ENCODE assay signal across 9 mouse cellular contexts in the genomic region with DNA sequence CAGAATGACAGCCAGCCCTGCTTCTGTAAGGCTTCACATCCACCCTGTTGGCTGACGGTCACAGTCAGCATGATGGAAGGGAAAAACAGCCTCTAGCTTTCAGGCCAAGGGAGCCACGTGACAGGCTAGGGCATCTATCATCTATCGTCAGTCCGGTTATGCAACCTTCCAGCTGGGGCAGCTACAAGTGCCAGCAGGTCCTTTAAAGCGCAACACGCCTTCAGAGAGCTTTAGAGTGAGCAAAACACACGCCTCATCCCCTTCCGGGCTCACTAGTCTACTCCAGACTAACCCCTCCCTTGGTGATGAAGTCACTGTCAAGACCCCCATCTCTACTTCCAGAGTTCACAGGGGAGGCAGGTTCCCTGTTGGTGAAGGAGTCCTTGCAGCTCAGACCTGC. TPM values are rescaled to one million over a fixed set of nuclear protein-coding genes. Genes with fewer than 3 reads are reported as not detected.
A peak's percentile ranks its signal among the peaks of the same experiment; 100 is the strongest.
DNase-seq lines count a peak whose midpoint lies in the region; ATAC-seq lines count a peak whose summit lies in the region.
"Had no signal": no experiment of that assay in that cellular context is flagged by ENCODE, and none has a peak within 500 bp of the region (broad histone marks: within the 10 kb centered on the region; RNA-seq: fewer than 3 reads in every experiment).

No protein-coding gene starts in this region.

- H3K9ac ChIP-seq in kidney, embryonic 16.5 days (replicated peaks; ENCODE audit: low read length): no peak overlapping the region
- H3K9ac ChIP-seq in hindbrain, embryonic 16.5 days (ENCODE audit: low read depth, low read length): no peak overlapping the region

- H3K4me1 ChIP-seq in kidney, embryonic 16.5 days (ENCODE audit: insufficient read depth, low read length): no peaks in the 10 kb centered on the region; the same call in 1 of the 2 replicates
- no peaks in the 10 kb centered on the region for H3K4me1 ChIP-seq in hindbrain, embryonic 16.5 days (ENCODE audit: control insufficient read depth, insufficient read depth, low read depth, low read length)

- no peak overlapping the region for H3K27ac ChIP-seq in kidney, embryonic 16.5 days (ENCODE audit: low read length)
- H3K27ac ChIP-seq in hindbrain, embryonic 16.5 days (ENCODE audit: low read depth, low read length): no peak overlapping the region

- no peaks in the 10 kb centered on the region for H3K27me3 ChIP-seq in kidney, embryonic 16.5 days (ENCODE audit: insufficient read depth, low read length)
- H3K27me3 ChIP-seq in hindbrain, embryonic 16.5 days (replicated peaks; ENCODE audit: control insufficient read depth, insufficient read depth, low read length): no peaks in the 10 kb centered on the region

- H3K36me3 ChIP-seq in kidney, embryonic 16.5 days (ENCODE audit: insufficient read depth, low read length): peaks cover 4% of the 10 kb centered on the region; the same call in 1 of the 2 replicates
- H3K36me3 ChIP-seq in hindbrain, embryonic 16.5 days (ENCODE audit: control insufficient read depth, insufficient read depth, low read length): no peaks in the 10 kb centered on the region

- WGBS in kidney, embryonic 16.5 days: 51% methylated on average over 8 of the region's 8 CpGs
- WGBS in hindbrain, embryonic 16.5 days: 68% methylated on average over 8 of the region's 8 CpGs

- no peaks in the 10 kb centered on the region for H3K9me3 ChIP-seq in kidney, embryonic 16.5 days (ENCODE audit: low read length)
- no peaks in the 10 kb centered on the region for H3K9me3 ChIP-seq in hindbrain, embryonic 16.5 days (ENCODE audit: control insufficient read depth, low read length)

- peak; percentile 86 for DNase-seq in kidney, adult 11 months
- peak; percentile 33 for DNase-seq in embryo, embryonic 11 days
- DNase-seq in kidney, postnatal 14 days: peak; percentile 54
- peak; percentile 44 for DNase-seq in ovary, postnatal 36 days (ENCODE audit: low spot score)
- no peak for DNase-seq in right cerebral cortex, postnatal 25 days

- no peak overlapping the region for H3K4me2 ChIP-seq in kidney, embryonic 16.5 days (replicated peaks; ENCODE audit: low read depth, low read length)
- H3K4me2 ChIP-seq in hindbrain, embryonic 16.5 days (ENCODE audit: low read length): no peak overlapping the region

- ATAC-seq in kidney, embryonic 16.5 days (ENCODE audit: low FRiP score, low TSS enrichment): no peak
- ATAC-seq in CD4-positive, CD25-positive, alpha-beta regulatory T cell, adult 4 months: no peak
- no peak for ATAC-seq in hindbrain, embryonic 16.5 days

- H3K4me3 ChIP-seq in kidney, embryonic 16.5 days (ENCODE audit: low read length): no peak overlapping the region
- H3K4me3 ChIP-seq in hindbrain, embryonic 16.5 days (ENCODE audit: low read length): no peak overlapping the region
- H3K4me3 ChIP-seq: erythroblast, embryonic 14.5 days had no signal

RNA-seq across cellular contexts. Expression of a gene that starts 11.7 kb away (rescaled TPM):
- 12.0 and 12.1 TPM in 2 replicates for polyA plus RNA-seq in kidney, embryonic 16.5 days (2015; fragmentation: Nextera tagmentation; extraction: Ambion mirVana)
- polyA plus RNA-seq in CD4-positive, CD25-positive, alpha-beta regulatory T cell, adult 4 months (2017; shearing (Covaris generic)): under 1 TPM in 1 of 2 experiments, not detected in 1; 0.16 TPM
- 0.85 and 0.93 TPM in 2 replicates for polyA plus RNA-seq in hindbrain, embryonic 16.5 days (2015; fragmentation: Nextera tagmentation; extraction: Ambion mirVana)
- polyA plus RNA-seq: erythroblast, embryonic 14.5 days had no signal
